Mouse (Mus musculus): Measurements from ENCODE around the gene Tspan18.

DNA sequence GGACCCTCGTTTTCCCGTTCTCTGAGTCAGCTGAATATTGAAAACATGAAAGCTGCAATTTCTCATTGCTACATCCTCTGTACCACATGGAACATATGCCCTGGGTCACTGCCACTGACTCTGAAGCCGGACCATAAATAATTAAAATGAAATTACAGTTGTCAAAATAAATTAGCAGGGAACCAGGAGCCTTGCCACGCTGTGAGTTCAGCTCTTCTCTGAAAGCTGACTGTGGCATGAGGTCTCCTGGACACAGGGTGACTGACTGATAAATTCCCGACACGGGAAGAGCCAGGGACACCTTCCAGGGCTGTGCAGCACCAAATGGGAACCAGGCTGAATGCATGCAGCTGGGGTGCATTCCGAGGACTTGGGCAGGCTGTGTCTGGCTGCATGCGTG lies 48.5 kb downstream of the Tspan18 start:
- TF ChIP-seq CTCF (IDR thresholded peaks at IDR 0.05; ENCODE audit: extremely low read depth, insufficient read length, insufficient replicate concordance, low read depth, low read length) (no peak), POLR2A (IDR thresholded peaks at IDR 0.05; ENCODE audit: low read depth, low read length) (no peak)
